Mouse (Mus musculus) CH12.LX (cell line): ENCODE data around the gene Cnn3. TPM values are rescaled to one million over a fixed set of nuclear protein-coding genes. Genes with fewer than 3 reads are reported as not detected.

Experiments used
- DNase-seq: peaks from one replicate; pipeline ENCODE4 v3.0.0-alpha.2; 2013; ENCODE audit errors: extremely low read depth
- H3K27ac ChIP-seq: 2 replicates; pipeline ENCODE4 v1.5.1; 2012; ENCODE audit warnings: low read depth, mild to moderate bottlenecking, control low read depth, moderate library complexity; ENCODE audit not compliant: insufficient read depth
- H3K27me3 ChIP-seq: replicated peaks from 2 replicates; pipeline ENCODE3; 2012; ENCODE audit warnings: inconsistent platforms
- H3K36me3 ChIP-seq, 2 experiments: replicated peaks in 1 of 2; 2 replicates each; pipeline versions ENCODE3 to v1.6.1; 2012; ENCODE audit warnings: inconsistent platforms in 1 of 2, low read length in 1 of 2, mild to moderate bottlenecking in 1 of 2, mixed read lengths in 1 of 2, moderate library complexity in 1 of 2; ENCODE audit not compliant: control insufficient read depth in 1 of 2, insufficient read depth in 1 of 2
- H3K4me1 ChIP-seq, 2 experiments: 2 replicates each; pipeline ENCODE4 v1.6.1; 2012; ENCODE audit warnings: inconsistent platforms in 1 of 2, moderate library complexity in 1 of 2; ENCODE audit not compliant: insufficient read depth in 2 of 2, control insufficient read depth in 1 of 2
- H3K4me2 ChIP-seq: 2 replicates; pipeline ENCODE4 v1.6.1; 2012; ENCODE audit warnings: low read depth, mild to moderate bottlenecking, control low read depth; ENCODE audit not compliant: poor library complexity, insufficient read depth, severe bottlenecking
- H3K4me3 ChIP-seq, 3 experiments: fragments of 150-350 bp in 1 of 3; sonication (generic) in 1 of 3; replicated peaks in 1 of 3; 2 replicates each; pipeline versions ENCODE3 to v1.5.1; 2011 to 2012; ENCODE audit warnings: low read depth in 2 of 3, low read length in 2 of 3, mild to moderate bottlenecking in 2 of 3, moderate library complexity in 2 of 3, control low read depth in 1 of 3, improper control_type of control experiment in 1 of 3, inconsistent platforms in 1 of 3, mixed read lengths in 1 of 3; ENCODE audit not compliant: poor library complexity in 1 of 3
- H3K79me2 ChIP-seq: replicated peaks from 2 replicates; pipeline ENCODE4 v1.6.1; 2012; ENCODE audit warnings: mild to moderate bottlenecking, moderate library complexity; ENCODE audit not compliant: control insufficient read depth, poor library complexity, insufficient read depth, severe bottlenecking; ENCODE audit errors: extremely low read depth
- H3K9ac ChIP-seq: 2 replicates; pipeline ENCODE4 v1.6.1; 2012; ENCODE audit warnings: low read depth, mild to moderate bottlenecking, control low read depth, moderate library complexity; ENCODE audit not compliant: insufficient read depth
- H3K9me3 ChIP-seq: replicated peaks from 2 replicates; pipeline ENCODE3; 2012; ENCODE audit warnings: low read length, inconsistent platforms, mixed read lengths
- CHD2 ChIP-seq: IDR thresholded peaks from 2 replicates; pipeline ENCODE4 v1.6.1; 2011; ENCODE audit warnings: low read length, improper control_type of control experiment
- CTCF ChIP-seq, 2 experiments: IDR thresholded peaks in 1 of 2; conservative IDR thresholded peaks in 1 of 2; 2 replicates each; pipeline ENCODE4 v1.5.1; 2011 to 2012; ENCODE audit warnings: low read depth in 2 of 2, low read length in 2 of 2, improper control_type of control experiment in 1 of 2, inconsistent platforms in 1 of 2, mild to moderate bottlenecking in 1 of 2, moderate library complexity in 1 of 2
- E2F4 ChIP-seq: IDR thresholded peaks from 2 replicates; pipeline ENCODE4 v1.6.1; 2011; ENCODE audit warnings: low read depth, low read length, improper control_type of control experiment; ENCODE audit not compliant: insufficient replicate concordance
- ELF1 ChIP-seq: IDR thresholded peaks from 2 replicates; pipeline ENCODE4 v1.6.1; 2014; ENCODE audit warnings: low read depth, mild to moderate bottlenecking, inconsistent platforms, low read length, improper control_type of control experiment
- EP300 ChIP-seq: IDR thresholded peaks from 2 replicates; pipeline ENCODE4 v1.6.1; 2011; ENCODE audit warnings: low read length, improper control_type of control experiment
- GABPA ChIP-seq: IDR thresholded peaks from 2 replicates; pipeline ENCODE4 v1.6.1; 2012; ENCODE audit warnings: low read depth, low read length, improper control_type of control experiment, inconsistent platforms; ENCODE audit not compliant: insufficient replicate concordance
- HCFC1 ChIP-seq: IDR thresholded peaks from 2 replicates; pipeline ENCODE4 v1.6.1; 2012; ENCODE audit warnings: low read depth, mild to moderate bottlenecking, inconsistent platforms, low read length, improper control_type of control experiment
- JUND ChIP-seq: conservative IDR thresholded peaks from 2 replicates; pipeline ENCODE4 v1.6.1; 2011; ENCODE audit warnings: low read depth, low read length, improper control_type of control experiment
- KAT2A ChIP-seq: IDR thresholded peaks from 2 replicates; pipeline ENCODE4 v1.6.1; 2012; ENCODE audit warnings: low read length, improper control_type of control experiment, inconsistent platforms; ENCODE audit not compliant: insufficient replicate concordance
- MAX ChIP-seq: IDR thresholded peaks from 2 replicates; pipeline ENCODE4 v1.6.1; 2011; ENCODE audit warnings: low read length, improper control_type of control experiment
- MEF2A ChIP-seq: IDR thresholded peaks from 2 replicates; pipeline ENCODE4 v1.6.1; 2014; ENCODE audit warnings: low read depth, mild to moderate bottlenecking, inconsistent platforms, low read length, improper control_type of control experiment, borderline replicate concordance
- MXI1 ChIP-seq: IDR thresholded peaks from 2 replicates; pipeline ENCODE4 v1.6.1; 2011; ENCODE audit warnings: mild to moderate bottlenecking, low read depth, low read length, improper control_type of control experiment
- MYC ChIP-seq: IDR thresholded peaks from 2 replicates; pipeline ENCODE4 v1.6.1; 2011; ENCODE audit warnings: low read depth, mild to moderate bottlenecking, improper control_type of control experiment, low read length
- POLR2AphosphoS2 ChIP-seq: IDR thresholded peaks from 2 replicates; pipeline ENCODE4 v1.6.1; 2011; ENCODE audit warnings: low read depth, low read length, improper control_type of control experiment
- RAD21 ChIP-seq: IDR thresholded peaks from 2 replicates; pipeline ENCODE4 v1.6.1; 2011; ENCODE audit warnings: low read depth, mild to moderate bottlenecking, low read length, improper control_type of control experiment, moderate library complexity
- SMC3 ChIP-seq: IDR thresholded peaks from 2 replicates; pipeline ENCODE4 v1.6.1; 2011; ENCODE audit warnings: low read depth, low read length, improper control_type of control experiment
- TBP ChIP-seq: conservative IDR thresholded peaks from 2 replicates; pipeline ENCODE4 v1.6.1; 2011; ENCODE audit warnings: low read depth, low read length, improper control_type of control experiment
- TCF12 ChIP-seq: IDR thresholded peaks from 2 replicates; pipeline ENCODE4 v1.6.1; 2014; ENCODE audit warnings: low read depth, mild to moderate bottlenecking, inconsistent platforms, low read length, improper control_type of control experiment
- UBTF ChIP-seq: IDR thresholded peaks from 2 replicates; pipeline ENCODE4 v1.6.1; 2012; ENCODE audit warnings: low read depth, mild to moderate bottlenecking, inconsistent platforms, low read length, improper control_type of control experiment, moderate library complexity
- USF1 ChIP-seq: IDR thresholded peaks from 2 replicates; pipeline ENCODE4 v1.6.1; 2014; ENCODE audit warnings: low read depth, mild to moderate bottlenecking, inconsistent platforms, low read length, improper control_type of control experiment
- ZMIZ1 ChIP-seq: IDR thresholded peaks from 2 replicates; pipeline ENCODE4 v1.6.1; 2012; ENCODE audit warnings: low read depth, mild to moderate bottlenecking, inconsistent platforms, low read length, improper control_type of control experiment
- dilution Hi-C: fragments of 300-500 bp; cut with MboI; formaldehyde crosslinking; loops from 2 replicates; pipeline ENCODE4 v1.14.3; 2020; ENCODE audit warnings: low sequenced_read_pairs; ENCODE audit not compliant: extremely low pct_unique_long_range_greater_than_20kb, extremely low pct_ligation_motif_present
- in situ Hi-C: fragments of 300-500 bp; cut with MboI; formaldehyde crosslinking; loops from 3 replicates; pipeline ENCODE4 v1.14.3; 2019; ENCODE audit warnings: low sequenced_read_pairs, low pct_ligation_motif_present, low pct_unique_long_range_greater_than_20kb, mixed read lengths
- polyA plus RNA-seq: library from polyadenylated mRNA; unstranded; fragments of >175 nt; gene quantifications from 2 replicates; pipeline ENCODE4 v1.2.1, GENCODE M21; 2012; ENCODE audit warnings: low read depth; ENCODE audit not compliant: insufficient read length
- total RNA-seq, 2 experiments: library from RNA; depleted of rRNA; stranded (reverse); fragments of 300-350 nt in 1 of 2; fragments of >200 nt in 1 of 2; gene quantifications; 2 replicates each; pipeline ENCODE4 v1.2.3; 2012 to 2014

Cnn3 gene
- total and polyA plus RNA-seq, 3 experiments, result 12.5 to 58.5 (median 46.4) TPM

GRCm38 (mm10) chr3:121430289-121430936 is 4.1 kb downstream of the Cnn3 start:
- dilution Hi-C loops, result no loop called here
- Histone ChIP-seq H3K9ac (no peak overlapping the region), H3K4me1 (peaks cover 0 to 41% of the 10 kb centered on the region in 2 experiments; a peak in 2 of 4 replicates), H3K79me2 (no peaks in the 10 kb centered on the region), H3K4me2 (no peak overlapping the region), H3K27me3 (peaks cover 4% of the 10 kb centered on the region), H3K4me3 (no peak overlapping the region), H3K36me3 (peaks cover 0 to 4% of the 10 kb centered on the region in 2 experiments), H3K9me3 (no peaks in the 10 kb centered on the region), H3K27ac (no peak overlapping the region)
- no peak for DNase-seq
- TF ChIP-seq ZMIZ1 (no peak), ELF1 (no peak), MXI1 (no peak), SMC3 (no peak), KAT2A (no peak), USF1 (no peak), GABPA (no peak), JUND (no peak), EP300 (no peak), E2F4 (no peak)
- in situ Hi-C loops, result no loop called here

- in situ Hi-C loops (no loop called here), dilution Hi-C loops (no loop called here)
These were observed 7.1 kb downstream of the Cnn3 start for GRCm38 (mm10) chr3:121433359-121433758.

More at GRCm38 (mm10) chr3:121433359-121433758, 7.1 kb downstream of the Cnn3 start:
- H3K4me3 ChIP-seq, result no peak overlapping the region
- DNase-seq, result no peak
- H3K79me2 ChIP-seq, result no peaks in the 10 kb centered on the region
- H3K27me3 ChIP-seq, result no peaks in the 10 kb centered on the region
- H3K9me3 ChIP-seq, result no peaks in the 10 kb centered on the region
- no peak overlapping the region for H3K4me2 ChIP-seq
- H3K9ac ChIP-seq, result no peak overlapping the region
- peaks cover 7 to 46% of the 10 kb centered on the region in 2 experiments; a peak in 3 of 4 replicates for H3K4me1 ChIP-seq
- no peak overlapping the region for H3K27ac ChIP-seq
- no peak for TF ChIP-seq KAT2A
- no peak for TF ChIP-seq MYC
- no peak for TF ChIP-seq MEF2A
- no peak for TF ChIP-seq TCF12
- TF ChIP-seq CHD2, result no peak
- TF ChIP-seq CTCF (conservative IDR thresholded peaks at IDR 0.05 in 1 of 2, IDR thresholded peaks at IDR 0.05 in 1 of 2; ENCODE audit: low read depth in 2 of 2, low read length in 2 of 2), result no peak
- TF ChIP-seq ZMIZ1, result no peak
- TF ChIP-seq EP300, result no peak
- TF ChIP-seq RAD21, result no peak
- no peak for TF ChIP-seq MAX
- TF ChIP-seq POLR2AphosphoS2, result no peak
- TF ChIP-seq HCFC1, result no peak
- no peak for TF ChIP-seq MXI1
- TF ChIP-seq TBP, result no peak
- no peak for TF ChIP-seq UBTF
- no peak for TF ChIP-seq GABPA
- TF ChIP-seq ELF1, result no peak
- peaks cover 0 to 11% of the 10 kb centered on the region in 2 experiments for H3K36me3 ChIP-seq
